Mouse (Mus musculus): ENCODE measurements at regions not wholly inside any gene's neighbourhood (a gene's known extent, or its start where the extent isn't known, plus 50 kb on each side); places are given as distances from the start of the nearest gene placed in this dataset.

DNA sequence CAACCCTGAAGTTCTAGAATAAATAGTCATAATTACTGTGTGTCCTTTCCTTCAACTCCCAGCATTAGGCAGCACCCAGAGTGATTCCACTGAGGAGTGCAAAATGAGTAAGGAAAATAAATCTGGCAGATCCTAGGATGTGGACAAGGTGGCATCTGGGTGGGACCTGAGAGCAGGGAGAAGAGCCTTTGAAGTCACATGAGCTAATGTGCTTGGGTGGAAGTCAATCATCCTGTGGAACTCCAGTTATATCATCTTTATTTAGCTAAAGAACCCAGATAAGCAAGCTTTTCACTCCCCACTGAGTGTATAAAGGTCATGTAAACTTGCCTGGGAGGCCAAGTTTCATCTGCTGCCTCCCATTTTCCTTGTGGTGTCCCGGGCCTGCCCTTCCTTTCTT lies 551.6 kb upstream of the Igfbp3 start:
- no peaks in the 10 kb centered on the region for H3K4me1 ChIP-seq (ENCODE audit: control insufficient read depth, insufficient read depth, low read length)
- no peaks in the 10 kb centered on the region for H3K27me3 ChIP-seq (replicated peaks; ENCODE audit: control insufficient read depth, insufficient read depth, low read length)
- DNase-seq, result peak; percentile 4
- H3K27ac ChIP-seq (ENCODE audit: insufficient read depth, low read depth, low read length), result no peak overlapping the region
- 35% methylated on average over 1 of the region's 1 CpGs for WGBS
- H3K4me3 ChIP-seq (ENCODE audit: insufficient read depth, low read depth, low read length), result no peak overlapping the region
- H3K36me3 ChIP-seq (ENCODE audit: control insufficient read depth, insufficient read depth, low read length), result no peaks in the 10 kb centered on the region
- TF ChIP-seq CTCF (conservative IDR thresholded peaks at IDR 0.05; ENCODE audit: insufficient read depth, insufficient read length, low read depth, low read length) (no peak), POLR2A (IDR thresholded peaks at IDR 0.05; ENCODE audit: low read depth, low read length) (no peak)

DNA sequence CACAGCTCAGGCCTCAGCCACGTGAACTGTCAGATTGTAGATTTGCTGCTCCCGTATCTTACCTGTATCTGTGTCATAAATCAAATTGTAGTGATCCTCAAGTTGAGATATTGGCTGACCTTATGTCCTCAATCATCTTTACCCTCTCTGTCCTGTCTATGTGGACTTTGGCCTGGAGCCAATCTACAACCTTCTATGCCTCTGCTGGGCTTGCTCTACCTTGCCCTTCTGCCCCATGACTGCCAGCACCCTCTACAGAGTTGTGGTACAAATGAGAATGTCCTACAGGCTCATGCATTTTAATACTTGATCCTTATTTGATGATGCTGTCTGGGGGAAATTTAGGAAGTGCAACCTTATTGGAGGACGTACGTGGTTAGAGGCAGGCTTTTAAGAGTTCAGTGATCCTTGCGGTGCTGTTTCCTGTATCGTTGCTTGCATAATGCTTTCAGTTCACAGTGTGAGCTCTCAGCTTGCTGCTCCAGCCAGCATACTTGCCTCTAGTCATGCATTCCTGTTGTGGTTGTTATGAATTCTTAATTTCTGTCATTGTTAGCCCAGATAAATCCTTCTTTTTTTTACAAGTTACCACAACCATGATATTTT lies 545.2 kb upstream of the Igfbp3 start:
- peak; percentile 14 for DNase-seq
- Histone ChIP-seq H3K4me1 (ENCODE audit: control insufficient read depth, insufficient read depth, low read length) (no peaks in the 10 kb centered on the region), H3K27ac (ENCODE audit: insufficient read depth, low read depth, low read length) (no peak overlapping the region), H3K4me3 (ENCODE audit: insufficient read depth, low read depth, low read length) (no peak overlapping the region), H3K36me3 (ENCODE audit: control insufficient read depth, insufficient read depth, low read length) (no peaks in the 10 kb centered on the region), H3K27me3 (replicated peaks; ENCODE audit: control insufficient read depth, insufficient read depth, low read length) (no peaks in the 10 kb centered on the region)
- WGBS, result 43% methylated on average over 6 of the region's 6 CpGs
- TF ChIP-seq CTCF (conservative IDR thresholded peaks at IDR 0.05; ENCODE audit: insufficient read depth, insufficient read length, low read depth, low read length), result no peak
- TF ChIP-seq POLR2A (IDR thresholded peaks at IDR 0.05; ENCODE audit: low read depth, low read length), result no peak
